Comparison of ENCODE assay signal across 17 mouse cellular contexts in genomic region chr3:119928281-119928680, GRCm38 (mm10).
"Had no signal": no experiment of that assay in that cellular context is flagged by ENCODE, and none has a peak within 500 bp of the region (broad histone marks: within the 10 kb centered on the region; RNA-seq: fewer than 3 reads in every experiment).

No protein-coding gene starts in this region.

- H3K9me3 ChIP-seq: neural tube, embryonic 12.5 days; neural tube, embryonic 13.5 days; neural tube, embryonic 15.5 days; stomach, embryonic 15.5 days had no signal

- H3K4me1 ChIP-seq: neural tube, embryonic 12.5 days; stomach, embryonic 15.5 days had no signal

- H3K4me3 ChIP-seq: neural tube, embryonic 12.5 days; neural tube, embryonic 13.5 days; neural tube, embryonic 15.5 days; stomach, embryonic 15.5 days had no signal

- H3K9ac ChIP-seq: neural tube, embryonic 12.5 days; neural tube, embryonic 13.5 days; neural tube, embryonic 15.5 days; stomach, embryonic 15.5 days had no signal

- H3K4me2 ChIP-seq: neural tube, embryonic 12.5 days; neural tube, embryonic 13.5 days; neural tube, embryonic 15.5 days; stomach, embryonic 15.5 days had no signal

- H3K27ac ChIP-seq: neural tube, embryonic 12.5 days; neural tube, embryonic 13.5 days; neural tube, embryonic 15.5 days; stomach, embryonic 15.5 days; stomach, postnatal 0 days had no signal

- H3K27me3 ChIP-seq: neural tube, embryonic 12.5 days; neural tube, embryonic 13.5 days; neural tube, embryonic 15.5 days; stomach, embryonic 15.5 days had no signal

- DNase-seq: retina, postnatal 1 day; right cerebral cortex, adult 18-20 months; right cerebral cortex, postnatal 14 days; right cerebral cortex, postnatal 25 days; right cerebral cortex, postnatal 4 days; spleen, adult 18-20 months; thymus, adult 18-20 months; thymus, adult 2 months; thymus, postnatal 14 days; thymus, postnatal 25 days; thymus, postnatal 36 days; thymus, postnatal 4 days had no signal

- H3K36me3 ChIP-seq: neural tube, embryonic 12.5 days; neural tube, embryonic 13.5 days; neural tube, embryonic 15.5 days; stomach, embryonic 15.5 days had no signal
